Mouse (Mus musculus) C2C12 (cell line): ENCODE data around the gene Scn4a.

ENCODE experiments used
- CEBPB ChIP-seq: IDR thresholded peaks from one replicate; pipeline ENCODE4 v1.6.1; 2011; ENCODE audit warnings: low read depth, mild to moderate bottlenecking, control low read depth, moderate library complexity
- CTCF ChIP-seq: IDR thresholded peaks from one replicate; pipeline ENCODE4 v1.5.1; 2011; ENCODE audit not compliant: control insufficient read depth, insufficient read depth, insufficient read length
- FOSL1 ChIP-seq: IDR thresholded peaks from one replicate; pipeline ENCODE4 v1.8.0; 2011; ENCODE audit warnings: mild to moderate bottlenecking, low read length; ENCODE audit not compliant: poor library complexity, insufficient read depth, severe bottlenecking
- MAX ChIP-seq: IDR thresholded peaks from one replicate; pipeline ENCODE4 v1.6.1; 2011; ENCODE audit warnings: mild to moderate bottlenecking, control low read depth
- MYOD1 ChIP-seq: IDR thresholded peaks from one replicate; pipeline ENCODE4 v1.6.1; 2011; ENCODE audit warnings: low read depth; ENCODE audit not compliant: control insufficient read depth, insufficient read length
- USF1 ChIP-seq: IDR thresholded peaks from one replicate; pipeline ENCODE4 v1.6.1; 2011; ENCODE audit warnings: low read depth, mild to moderate bottlenecking, control low read depth, moderate library complexity

DNA sequence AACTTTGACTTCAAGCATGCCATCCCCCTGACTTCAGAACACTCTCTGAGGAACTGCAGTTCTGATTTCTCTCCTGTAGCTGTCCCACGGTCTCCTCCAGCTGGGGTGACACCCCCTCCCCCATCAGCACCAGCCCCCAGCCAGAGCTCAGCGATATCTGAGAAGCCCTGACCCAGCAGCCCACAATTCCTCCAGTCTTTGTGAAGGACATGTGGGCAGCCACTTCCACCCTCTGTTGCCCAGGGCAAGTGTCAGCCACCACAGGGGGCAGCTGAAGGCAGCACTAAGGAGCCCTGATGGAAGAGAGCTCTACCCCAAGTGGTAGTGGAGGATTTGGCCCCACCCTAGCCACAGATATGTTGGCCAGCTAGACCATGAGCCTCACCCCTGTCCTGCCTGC lies 19.0 kb downstream of the Scn4a start:
- no peak for TF ChIP-seq CEBPB
- no peak for TF ChIP-seq FOSL1
- no peak for TF ChIP-seq CTCF
- TF ChIP-seq MAX, result no peak
- TF ChIP-seq USF1, result no peak
- no peak for TF ChIP-seq MYOD1
